ENCODE assay signal across 8 mouse cellular contexts in the genomic region with DNA sequence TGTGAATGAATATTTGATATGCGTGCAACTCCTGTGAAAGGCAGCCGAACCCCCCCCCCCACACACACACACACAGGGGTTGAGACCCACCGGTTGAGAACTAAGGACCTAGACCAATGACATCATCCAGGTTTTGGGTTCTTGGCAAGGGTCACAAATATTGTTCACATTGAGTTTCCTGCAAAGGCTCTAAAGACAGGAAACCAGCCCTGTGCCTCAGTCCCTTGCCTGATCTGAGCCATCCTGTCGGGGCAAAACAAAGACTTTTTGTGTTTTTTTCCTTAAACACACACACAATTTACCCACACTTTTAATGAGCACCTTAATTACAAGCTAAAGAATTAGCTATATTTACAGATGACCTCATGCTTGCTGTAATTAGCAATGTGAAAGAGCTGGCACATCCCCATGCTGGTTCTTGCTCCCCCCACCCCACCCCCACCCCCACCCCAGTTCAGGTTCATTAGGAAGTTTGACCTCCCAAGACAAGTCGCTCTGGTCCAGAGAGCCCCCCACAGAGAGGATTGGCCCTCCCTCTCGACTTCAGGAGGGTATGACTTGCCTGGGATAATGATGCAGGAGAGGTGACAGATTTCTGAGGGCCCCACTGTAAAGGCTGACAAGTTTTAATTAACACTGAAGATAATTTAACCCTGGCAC. TPM values are rescaled to one million over a fixed set of nuclear protein-coding genes. Genes with fewer than 3 reads are reported as not detected.
DNase-seq lines count a peak whose midpoint lies in the region; ATAC-seq and TF ChIP-seq lines count a peak whose summit lies in the region.

No protein-coding gene starts in this region.

- no peak overlapping the region for H3K4me2 ChIP-seq in forebrain, embryonic 15.5 days (replicated peaks)
- peak overlapping the region; percentile 22; the same call in 1 of the 2 replicates for H3K4me2 ChIP-seq in limb, embryonic 15.5 days

- WGBS in forebrain, embryonic 15.5 days: 11% methylated on average over 6 of the region's 6 CpGs
- 24% methylated on average over 6 of the region's 6 CpGs for WGBS in limb, embryonic 15.5 days

- no peak for TF ChIP-seq CTCF in left cerebral cortex, adult 2 months (IDR thresholded peaks at IDR 0.05)

- H3K4me3 ChIP-seq in left cerebral cortex, adult 2 months: no peak overlapping the region
- no peak overlapping the region for H3K4me3 ChIP-seq in forebrain, embryonic 15.5 days
- no peak overlapping the region for H3K4me3 ChIP-seq in limb, embryonic 15.5 days

- no peaks in the 10 kb centered on the region for H3K9me3 ChIP-seq in forebrain, embryonic 15.5 days
- no peaks in the 10 kb centered on the region for H3K9me3 ChIP-seq in limb, embryonic 15.5 days

- peak; percentile 45 for ATAC-seq in forebrain, embryonic 15.5 days (replicated peaks)
- no peak for ATAC-seq in limb, embryonic 15.5 days (ENCODE audit: insufficient number of reproducible peaks, low FRiP score, low TSS enrichment, low read depth)

- H3K4me1 ChIP-seq in forebrain, embryonic 15.5 days: peaks cover 29% of the 10 kb centered on the region
- peaks cover 87% of the 10 kb centered on the region for H3K4me1 ChIP-seq in limb, embryonic 15.5 days

- no peak for DNase-seq in left cerebral cortex, adult 2 months (ENCODE audit: extremely low spot score in 1 of 2, low spot score in 2 of 2)
- no peak for DNase-seq in left cerebral cortex, adult 8-10 months (ENCODE audit: low spot score in 2 of 2)
- peak; percentile 86 for DNase-seq in R1 (ENCODE audit: low read depth, low spot score)
- DNase-seq in cerebellum, adult 8-10 months: no peak
- no peak for DNase-seq in layer of hippocampus, adult 9-10 months (ENCODE audit: low spot score)
- DNase-seq in frontal cortex, adult 2 months (ENCODE audit: extremely low spot score in 1 of 2, low spot score in 1 of 2): no peak

- H3K27ac ChIP-seq in left cerebral cortex, adult 2 months: peak overlapping the region; percentile 70
- H3K27ac ChIP-seq in forebrain, embryonic 15.5 days (replicated peaks): peak overlapping the region; percentile 47
- H3K27ac ChIP-seq in limb, embryonic 15.5 days: peak overlapping the region; percentile 93

- no peaks in the 10 kb centered on the region for H3K36me3 ChIP-seq in forebrain, embryonic 15.5 days
- H3K36me3 ChIP-seq in limb, embryonic 15.5 days: peaks cover 5% of the 10 kb centered on the region; the same call in 1 of the 2 replicates

- intact Hi-C loops in left cerebral cortex, adult 2 months (cut with DNase I): no loop called here

- no peak overlapping the region for H3K9ac ChIP-seq in forebrain, embryonic 15.5 days (replicated peaks)
- no peak overlapping the region for H3K9ac ChIP-seq in limb, embryonic 15.5 days

- no peaks in the 10 kb centered on the region for H3K27me3 ChIP-seq in forebrain, embryonic 15.5 days
- H3K27me3 ChIP-seq in limb, embryonic 15.5 days: no peaks in the 10 kb centered on the region

RNA-seq across cellular contexts. Expression of a gene that starts 17.3 kb away (rescaled TPM):
- 100 to 1,000 TPM; 196 to 199 TPM for total RNA-seq in left cerebral cortex, adult 2 months (2021)
- total RNA-seq in left cerebral cortex, adult 8-10 months (2022): 100 to 1,000 TPM; 161 to 178 (median 177) TPM
- polyA plus RNA-seq in forebrain, embryonic 15.5 days (2015; fragmentation: Nextera tagmentation; extraction: Ambion mirVana): 134 TPM in 2 replicates
- polyA plus RNA-seq in limb, embryonic 15.5 days (2015; fragmentation: Nextera tagmentation; extraction: Ambion mirVana): 347 and 359 TPM in 2 replicates
- 214 and 220 TPM in 2 replicates for polyA plus RNA-seq in frontal cortex, adult 2 months (2012; rRNA removed)

RNA-seq across cellular contexts. Expression of a gene that starts 36.8 kb away (rescaled TPM):
- total RNA-seq in left cerebral cortex, adult 2 months (2021): 100 to 1,000 TPM; 179 to 192 TPM
- 100 to 1,000 TPM; 197 to 208 (median 204) TPM for total RNA-seq in left cerebral cortex, adult 8-10 months (2022)
- polyA plus RNA-seq in forebrain, embryonic 15.5 days (2015; fragmentation: Nextera tagmentation; extraction: Ambion mirVana): 303 and 307 TPM in 2 replicates
- polyA plus RNA-seq in limb, embryonic 15.5 days (2015; fragmentation: Nextera tagmentation; extraction: Ambion mirVana): 372 and 387 TPM in 2 replicates
- polyA plus RNA-seq in frontal cortex, adult 2 months (2012; rRNA removed): 311 and 352 TPM in 2 replicates

RNA-seq across cellular contexts. Expression of a gene that starts 37.0 kb away (rescaled TPM):
- 1 to 10 TPM; 1.8 to 2.3 TPM for total RNA-seq in left cerebral cortex, adult 2 months (2021)
- total RNA-seq in left cerebral cortex, adult 8-10 months (2022): 1 to 10 TPM in 3 of 4 experiments, under 1 TPM in 1; 0.99 to 3.7 (median 2.1) TPM
- 5.5 and 7.7 TPM in 2 replicates for polyA plus RNA-seq in forebrain, embryonic 15.5 days (2015; fragmentation: Nextera tagmentation; extraction: Ambion mirVana)
- polyA plus RNA-seq in limb, embryonic 15.5 days (2015; fragmentation: Nextera tagmentation; extraction: Ambion mirVana): 7.2 and 7.6 TPM in 2 replicates
- 3.1 and 3.8 TPM in 2 replicates for polyA plus RNA-seq in frontal cortex, adult 2 months (2012; rRNA removed)
